Mouse (Mus musculus) lung, adult 2 months (tissue): ENCODE measurements around the gene Ston2.

Source experiments
- CTCF ChIP-seq: fragments of 200-500 bp; IDR thresholded peaks from 2 replicates; pipeline ENCODE4 v1.5.1; 2011; ENCODE audit warnings: mild to moderate bottlenecking, low read length, control low read depth; ENCODE audit not compliant: insufficient read depth
- POLR2A ChIP-seq: fragments of 200-500 bp; IDR thresholded peaks from 2 replicates; pipeline ENCODE4 v1.6.1; 2011; ENCODE audit warnings: low read depth, mild to moderate bottlenecking, control low read depth, low read length, borderline replicate concordance; ENCODE audit errors: extremely low read depth

GRCm38 (mm10) chr12:91654399-91655122, 133.6 kb downstream of the Ston2 start:
- TF ChIP-seq POLR2A (no peak), CTCF (no peak)
